Mouse (Mus musculus) hindbrain, embryonic 10.5 days (tissue): ENCODE measurements around the gene Slx4ip. TPM values are rescaled to one million over a fixed set of nuclear protein-coding genes. Genes with fewer than 3 reads are reported as not detected.

Experiments
- DNase-seq: peaks from one replicate; pipeline ENCODE4 v3.0.0-alpha.2; 2017; ENCODE audit warnings: low spot score
- H3K27ac ChIP-seq: fragments of 300-500 bp; sonication (generic); 2 replicates; pipeline ENCODE4 v1.5.1; 2016; ENCODE audit warnings: mild to moderate bottlenecking, moderate library complexity
- H3K27me3 ChIP-seq: fragments of 300-500 bp; sonication (generic); 2 replicates; pipeline ENCODE4 v1.6.1; 2016; ENCODE audit warnings: mild to moderate bottlenecking; ENCODE audit not compliant: poor library complexity, insufficient read depth, severe bottlenecking
- H3K36me3 ChIP-seq: fragments of 300-500 bp; sonication (generic); 2 replicates; pipeline ENCODE4 v1.6.1; 2016; ENCODE audit warnings: mild to moderate bottlenecking, moderate library complexity
- H3K4me1 ChIP-seq: fragments of 300-500 bp; sonication (generic); replicated peaks from 2 replicates; pipeline ENCODE4 v1.6.1; 2016; ENCODE audit warnings: mild to moderate bottlenecking
- H3K4me3 ChIP-seq: fragments of 300-500 bp; sonication (generic); 2 replicates; pipeline ENCODE4 v1.5.1; 2016; ENCODE audit warnings: mild to moderate bottlenecking, moderate library complexity
- H3K9me3 ChIP-seq: fragments of 300-500 bp; sonication (generic); 2 replicates; pipeline ENCODE4 v1.6.1; 2016; ENCODE audit warnings: mild to moderate bottlenecking, moderate library complexity
- WGBS: fragments of 180-500 bp; shearing (Covaris S2); methylation state at CpG from one replicate; pipeline ENCODE4 v1.1.7; 2016; 5-methylcytosine and 5-hydroxymethylcytosine counted together
- polyA plus RNA-seq: library from polyadenylated mRNA; unstranded; fragments of >200 nt; fragmentation: Nextera tagmentation; extraction: Ambion mirVana; gene quantifications from 2 replicates; pipeline ENCODE4 v1.2.1, GENCODE M21; 2016

Slx4ip gene
- polyA plus RNA-seq, 1 experiment from 2014 or later: 9.9 TPM

- no peaks in the 10 kb centered on the region for H3K36me3 ChIP-seq
- no peaks in the 10 kb centered on the region for H3K9me3 ChIP-seq
- H3K27me3 ChIP-seq: no peaks in the 10 kb centered on the region
- H3K4me1 ChIP-seq: peaks cover 22% of the 10 kb centered on the region
- H3K27ac ChIP-seq: no peak overlapping the region
- 65% methylated on average over 4 of the region's 4 CpGs for WGBS
- H3K4me3 ChIP-seq: no peak overlapping the region
- DNase-seq: no peak
Measured at GRCm38 (mm10) chr2:137013811-137014350, 122.9 kb downstream of the Slx4ip start.

- Histone ChIP-seq H3K36me3 (no peaks in the 10 kb centered on the region), H3K27ac (no peak overlapping the region), H3K4me3 (no peak overlapping the region), H3K4me1 (peaks cover 22% of the 10 kb centered on the region), H3K9me3 (no peaks in the 10 kb centered on the region), H3K27me3 (no peaks in the 10 kb centered on the region)
- DNase-seq: no peak
- 92% methylated on average over 2 of the region's 2 CpGs for WGBS
Measured at GRCm38 (mm10) chr2:137014423-137014822, 123.4 kb downstream of the Slx4ip start.

DNA sequence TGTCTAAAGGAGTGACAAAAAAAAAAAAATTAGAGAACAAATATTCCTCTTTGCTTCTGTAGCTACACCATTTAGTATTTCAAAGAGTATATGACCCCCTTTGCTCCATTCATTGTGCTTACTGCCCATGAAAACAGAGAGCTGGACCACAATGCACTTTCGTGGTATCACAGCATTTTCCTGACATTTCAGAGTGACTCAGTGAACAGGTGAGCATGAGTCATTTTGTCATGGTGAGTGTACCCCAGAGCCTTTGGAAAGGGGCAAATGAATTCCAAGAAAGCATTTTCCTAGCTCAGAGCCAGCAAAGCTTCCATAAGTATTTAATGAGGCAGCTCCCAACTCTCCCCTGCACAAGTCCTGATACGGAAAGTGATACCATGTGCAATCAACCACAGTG is 153.1 kb downstream of the Slx4ip start:
- H3K36me3 ChIP-seq: 0 out of 2 replicates have a peak, but pooled peaks cover 5% of the 10 kb centered on the region
- no peak for DNase-seq
- WGBS: 92% methylated on average over 2 of the region's 2 CpGs
- H3K9me3 ChIP-seq: no peaks in the 10 kb centered on the region
- no peak overlapping the region for H3K4me3 ChIP-seq
- H3K27ac ChIP-seq: no peak overlapping the region
- no peaks in the 10 kb centered on the region for H3K27me3 ChIP-seq
- H3K4me1 ChIP-seq: no peaks in the 10 kb centered on the region

DNA sequence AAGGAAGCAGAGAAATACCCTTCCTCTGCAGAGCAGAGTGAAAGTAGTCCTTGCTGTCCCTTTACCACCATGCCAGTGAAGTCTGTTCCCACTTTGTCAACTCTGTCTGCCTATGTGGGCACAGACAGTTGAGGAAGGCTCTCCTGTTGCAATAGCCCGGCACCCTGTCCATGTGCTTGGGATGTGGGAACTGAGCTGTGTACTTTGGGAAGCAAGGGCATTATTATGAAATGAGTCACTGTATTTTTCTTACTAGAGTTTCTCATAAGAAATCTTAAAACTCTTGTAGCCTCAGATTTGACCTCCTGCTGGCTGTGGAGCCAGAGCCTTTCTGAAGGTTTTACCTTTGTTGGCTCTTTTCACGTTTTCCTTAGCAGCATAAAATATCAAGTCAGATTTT is 158.3 kb downstream of the Slx4ip start:
- H3K4me3 ChIP-seq: no peak overlapping the region
- no peaks in the 10 kb centered on the region for H3K4me1 ChIP-seq
- peaks cover 2% of the 10 kb centered on the region; the same call in 1 of the 2 replicates for H3K9me3 ChIP-seq
- no peak overlapping the region for H3K27ac ChIP-seq
- 0 out of 2 replicates have a peak, but pooled peaks cover 5% of the 10 kb centered on the region for H3K36me3 ChIP-seq
- WGBS: 81% methylated on average over 2 of the region's 2 CpGs
- DNase-seq: no peak
- no peaks in the 10 kb centered on the region for H3K27me3 ChIP-seq

DNA sequence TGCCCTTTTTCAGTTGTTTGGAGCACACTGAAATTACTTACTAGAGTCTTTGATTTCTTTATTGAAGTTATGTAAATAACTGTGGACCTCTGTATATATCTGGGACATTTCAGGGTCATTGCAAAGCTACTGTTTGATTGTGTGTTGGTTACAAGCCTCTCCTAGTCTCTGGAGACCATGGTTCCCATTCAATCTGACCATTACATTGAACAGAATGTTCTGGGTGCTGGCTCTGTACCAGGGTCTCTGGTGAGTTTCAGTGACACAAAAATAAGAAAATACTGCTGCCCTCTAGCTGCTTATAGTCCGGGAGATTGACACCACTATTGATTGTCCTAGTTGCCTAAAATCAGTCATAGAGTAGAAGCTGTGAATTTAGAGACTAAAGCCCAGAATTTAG is 158.9 kb downstream of the Slx4ip start:
- Histone ChIP-seq H3K9me3 (peaks cover 2% of the 10 kb centered on the region; the same call in 1 of the 2 replicates), H3K27me3 (no peaks in the 10 kb centered on the region), H3K4me3 (no peak overlapping the region), H3K36me3 (0 out of 2 replicates have a peak, but pooled peaks cover 5% of the 10 kb centered on the region), H3K27ac (no peak overlapping the region), H3K4me1 (no peaks in the 10 kb centered on the region)
- no peak for DNase-seq
- WGBS: 91% methylated on average over 1 of the region's 1 CpGs

DNA sequence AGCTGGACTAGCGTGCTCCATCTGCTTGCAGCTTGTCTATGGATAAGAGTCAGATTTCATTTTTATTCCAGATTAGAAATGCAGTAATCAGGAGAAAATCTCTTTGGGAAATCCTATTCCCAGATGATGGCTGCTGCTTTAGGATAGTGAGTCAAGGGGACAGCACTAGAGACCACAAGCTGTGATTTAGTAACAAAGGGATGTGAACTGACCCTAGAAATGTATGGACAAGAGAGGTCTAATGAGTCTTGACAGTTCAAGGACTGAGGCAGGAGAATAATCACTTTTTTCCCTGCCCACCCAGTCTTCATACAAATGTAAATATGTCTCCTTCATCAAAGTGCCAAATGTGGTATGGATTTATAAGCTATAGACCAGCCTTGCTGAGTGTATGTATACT is 172.8 kb downstream of the Slx4ip start:
- no peak overlapping the region for H3K4me3 ChIP-seq
- no peak for DNase-seq
- peak overlapping the region; percentile 56 for H3K27ac ChIP-seq
- WGBS: 71% methylated on average over 1 of the region's 1 CpGs
- H3K27me3 ChIP-seq: no peaks in the 10 kb centered on the region
- H3K9me3 ChIP-seq: no peaks in the 10 kb centered on the region
- peaks cover 44% of the 10 kb centered on the region for H3K4me1 ChIP-seq
- peaks cover 17% of the 10 kb centered on the region for H3K36me3 ChIP-seq

DNA sequence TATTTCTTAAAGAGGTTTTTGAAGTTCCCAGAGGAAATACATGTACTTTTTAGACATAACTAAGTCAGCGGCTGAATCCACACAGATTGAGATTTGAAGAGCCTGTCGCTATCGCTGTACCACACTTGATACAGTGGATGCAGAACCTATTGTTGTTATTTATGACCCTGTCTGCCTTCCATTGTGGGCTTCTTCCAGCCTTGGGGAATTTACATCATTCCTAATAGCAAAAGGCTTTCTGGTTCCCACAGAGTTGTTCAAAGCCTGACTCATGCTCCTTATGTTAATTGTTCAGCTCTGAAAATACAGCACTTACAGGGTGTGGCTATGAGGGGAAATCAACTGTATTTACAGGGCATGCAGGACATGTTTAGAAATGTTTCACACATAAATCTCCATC is 173.5 kb downstream of the Slx4ip start:
- H3K4me1 ChIP-seq: peaks cover 44% of the 10 kb centered on the region
- WGBS: 69% methylated on average over 3 of the region's 3 CpGs
- H3K36me3 ChIP-seq: peaks cover 16% of the 10 kb centered on the region
- H3K27me3 ChIP-seq: no peaks in the 10 kb centered on the region
- peak overlapping the region; percentile 56 for H3K27ac ChIP-seq
- no peak overlapping the region for H3K4me3 ChIP-seq
- H3K9me3 ChIP-seq: no peaks in the 10 kb centered on the region
- no peak for DNase-seq

DNA sequence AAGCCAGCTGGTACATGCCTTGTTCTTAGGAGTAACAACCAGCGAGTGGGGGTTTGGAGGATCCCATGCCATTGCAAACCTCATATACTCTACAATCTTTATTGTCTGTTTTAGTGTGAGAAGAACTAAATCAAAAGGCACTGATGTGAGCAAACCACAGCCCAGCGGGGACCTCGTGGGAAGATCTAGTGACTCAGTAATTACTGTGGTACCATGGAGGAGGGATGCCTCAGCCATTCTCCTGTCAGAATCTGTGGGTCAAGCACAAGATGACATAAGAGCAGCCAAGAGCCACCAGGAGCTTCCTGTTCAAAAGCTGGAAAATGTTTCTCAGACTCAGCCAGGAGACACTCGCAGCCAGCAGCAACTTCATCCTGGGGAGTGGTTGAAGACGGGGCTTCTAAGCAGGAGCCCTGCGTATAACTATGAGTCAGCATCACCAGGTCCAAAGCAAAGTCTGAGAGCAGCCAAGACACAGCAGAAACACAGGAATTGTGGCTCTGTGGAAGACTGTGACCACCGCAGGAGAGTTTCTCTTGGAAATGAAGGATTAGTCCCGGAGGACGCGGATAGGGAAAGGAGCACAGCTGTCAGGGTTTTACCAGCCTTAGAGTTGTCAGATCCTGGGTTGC is 176.6 kb downstream of the Slx4ip start:
- Histone ChIP-seq H3K4me1 (peaks cover 52% of the 10 kb centered on the region), H3K9me3 (no peaks in the 10 kb centered on the region), H3K27ac (no peak overlapping the region), H3K27me3 (no peaks in the 10 kb centered on the region), H3K36me3 (peaks cover 16% of the 10 kb centered on the region), H3K4me3 (no peak overlapping the region)
- 85% methylated on average over 10 of the region's 10 CpGs for whole genome bisulfite sequencing
- no peak for DNase-seq

DNA sequence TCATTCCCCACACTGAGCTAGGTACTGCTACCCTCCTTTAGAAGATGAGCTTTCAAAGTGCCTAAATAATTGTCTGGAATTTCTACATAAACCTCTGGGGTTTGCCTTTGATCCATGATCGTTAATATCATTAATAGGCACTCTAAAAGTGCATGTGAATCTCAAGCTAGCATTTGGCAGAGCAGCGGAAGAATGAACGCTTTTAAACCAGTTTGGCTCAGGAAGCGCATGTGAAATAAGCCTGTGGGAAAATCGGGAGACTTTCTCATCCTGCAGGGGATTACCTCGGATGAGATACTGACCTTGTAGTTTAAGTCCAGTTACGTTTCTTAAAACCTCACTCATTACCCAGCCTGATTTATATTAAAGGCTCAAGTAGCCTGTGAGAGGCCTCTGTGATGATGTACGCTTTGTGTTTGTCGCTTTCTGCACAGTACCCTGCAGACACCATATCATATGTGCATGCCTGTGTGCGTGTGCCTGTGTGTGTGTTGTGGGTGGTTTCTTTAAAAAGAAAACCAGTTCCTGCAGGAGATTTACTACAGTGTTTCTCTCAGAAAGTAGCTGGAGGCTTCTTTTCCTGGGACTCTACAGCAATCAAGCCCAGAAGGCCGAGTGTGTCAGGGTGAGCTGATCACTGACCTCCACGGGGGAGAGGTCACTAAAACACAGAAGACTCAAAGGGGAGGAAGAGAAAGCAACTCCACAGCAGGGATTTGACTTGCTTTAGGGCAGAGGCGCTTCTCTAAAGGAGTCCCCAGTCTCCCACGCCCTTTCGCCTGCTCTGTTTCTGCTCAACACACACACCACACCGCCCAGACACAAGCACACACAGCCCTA is 182.7 kb downstream of the Slx4ip start:
- H3K4me3 ChIP-seq: no peak overlapping the region
- H3K27ac ChIP-seq: peak overlapping the region; percentile 83
- peaks cover 57% of the 10 kb centered on the region for H3K4me1 ChIP-seq
- WGBS: 25% methylated on average over 16 of the region's 16 CpGs
- H3K36me3 ChIP-seq: peaks cover 5% of the 10 kb centered on the region
- no peaks in the 10 kb centered on the region for H3K9me3 ChIP-seq
- no peaks in the 10 kb centered on the region for H3K27me3 ChIP-seq
- DNase-seq: peak; percentile 71

DNA sequence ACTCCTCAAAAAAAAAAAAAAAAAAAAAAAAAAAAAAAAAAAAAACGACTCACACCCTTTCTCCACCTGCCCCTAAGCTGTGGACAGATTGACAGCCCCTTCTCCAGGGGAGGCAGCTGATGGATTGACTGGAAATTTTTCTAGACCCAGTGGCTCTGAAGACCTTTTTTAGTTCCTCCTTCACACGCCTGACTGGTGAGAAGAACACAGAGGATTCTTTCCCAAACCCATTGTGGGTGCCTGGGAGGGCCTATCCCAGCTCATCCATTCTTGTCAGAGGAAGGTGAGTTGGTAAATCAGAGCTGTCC is 183.2 kb downstream of the Slx4ip start:
- Histone ChIP-seq H3K36me3 (no peaks in the 10 kb centered on the region), H3K27ac (peak overlapping the region; percentile 83), H3K4me3 (0 out of 2 replicates have a peak overlapping the region, but pooled peaks have one; percentile 13), H3K4me1 (peaks cover 63% of the 10 kb centered on the region), H3K27me3 (no peaks in the 10 kb centered on the region), H3K9me3 (no peaks in the 10 kb centered on the region)
- peak; percentile 44 for DNase-seq
- WGBS: 4% methylated on average over 2 of the region's 2 CpGs

- Histone ChIP-seq H3K9me3 (no peaks in the 10 kb centered on the region), H3K36me3 (peaks cover 27% of the 10 kb centered on the region), H3K4me1 (peaks cover 66% of the 10 kb centered on the region), H3K27me3 (no peaks in the 10 kb centered on the region), H3K4me3 (no peak overlapping the region), H3K27ac (no peak overlapping the region)
- 65% methylated on average over 4 of the region's 4 CpGs for WGBS
- peak; percentile 1 for DNase-seq
Measured at GRCm38 (mm10) chr2:137078771-137079170, 187.8 kb downstream of the Slx4ip start.

DNA sequence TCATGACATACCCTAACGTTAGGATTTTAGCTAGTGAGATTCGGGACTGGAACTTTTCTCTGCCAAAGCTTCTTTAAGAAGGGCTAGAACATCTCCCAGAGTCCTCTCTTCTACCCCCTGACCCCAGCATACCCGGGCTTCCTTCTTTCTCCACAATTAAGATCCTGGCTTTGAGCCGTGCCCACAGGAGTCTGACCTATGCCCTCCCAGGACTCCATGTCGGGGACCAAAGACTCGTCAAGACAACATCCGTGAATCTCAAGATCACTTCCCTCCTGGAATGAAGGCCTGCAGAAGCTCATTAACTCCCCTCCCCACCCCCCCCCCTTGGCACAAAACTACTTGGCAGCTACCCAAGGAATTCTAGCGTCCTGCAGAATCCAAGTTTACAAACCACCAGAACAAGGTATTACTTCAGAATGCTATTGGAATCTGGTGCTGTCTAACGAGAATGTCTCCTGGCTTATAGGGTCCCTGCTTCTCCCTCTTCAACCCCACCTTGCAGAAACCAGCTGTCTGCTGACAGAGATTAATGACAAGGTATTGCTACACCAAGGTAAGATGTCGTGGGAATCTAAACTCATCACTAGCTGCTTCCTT is 188.8 kb downstream of the Slx4ip start:
- WGBS: 29% methylated on average over 10 of the region's 10 CpGs
- Histone ChIP-seq H3K36me3 (peaks cover 38% of the 10 kb centered on the region), H3K4me3 (no peak overlapping the region), H3K4me1 (peaks cover 56% of the 10 kb centered on the region), H3K27me3 (no peaks in the 10 kb centered on the region), H3K9me3 (no peaks in the 10 kb centered on the region), H3K27ac (peak overlapping the region; percentile 29)
- DNase-seq: peak; percentile 27

DNA sequence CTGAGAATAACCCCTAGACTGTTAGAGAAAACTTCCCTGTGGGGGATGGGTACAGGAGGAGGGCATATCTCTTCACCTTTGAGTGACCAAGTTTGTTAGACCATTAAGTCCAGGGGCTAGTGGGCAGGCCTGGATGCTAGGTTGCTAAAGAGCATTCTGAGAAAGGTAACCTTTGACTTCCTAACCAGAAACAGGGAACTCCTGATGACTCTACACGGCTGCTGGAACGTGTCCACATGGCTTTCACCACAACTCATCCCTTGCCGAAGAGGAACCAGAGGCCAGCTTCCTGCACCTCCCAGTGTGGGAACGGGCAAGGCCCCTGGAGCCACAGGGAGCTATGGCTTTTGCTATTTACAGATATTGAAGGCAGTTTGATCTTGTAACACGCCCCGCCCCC is 189.4 kb downstream of the Slx4ip start:
- Histone ChIP-seq H3K9me3 (no peaks in the 10 kb centered on the region), H3K27ac (peak overlapping the region; percentile 18; the same call in 1 of the 2 replicates), H3K36me3 (peaks cover 44% of the 10 kb centered on the region), H3K4me3 (no peak overlapping the region), H3K27me3 (no peaks in the 10 kb centered on the region), H3K4me1 (peaks cover 52% of the 10 kb centered on the region)
- WGBS: 87% methylated on average over 6 of the region's 6 CpGs
- DNase-seq: no peak
